Mouse (Mus musculus) forebrain, embryonic 15.5 days (tissue): ENCODE measurements around the gene Plxna4. TPM values are rescaled to one million over a fixed set of nuclear protein-coding genes. Genes with fewer than 3 reads are reported as not detected.
A peak's percentile ranks its signal among the peaks of the same experiment; 100 is the strongest.

Source experiments
- ATAC-seq: fragments of 200-750 bp; cut with Nextera tagmentation; replicated peaks from 2 replicates; pipeline ENCODE4 v1.8.0; 2017; ENCODE audit warnings: mild to moderate bottlenecking, moderate TSS enrichment, moderate library complexity
- H3K27ac ChIP-seq: fragments of 300-500 bp; sonication (generic); replicated peaks from 2 replicates; pipeline ENCODE4 v1.5.1; 2015; ENCODE audit warnings: mild to moderate bottlenecking, inconsistent platforms
- H3K27me3 ChIP-seq: fragments of 300-500 bp; sonication (generic); 2 replicates; pipeline ENCODE4 v1.6.1; 2015; ENCODE audit warnings: inconsistent platforms
- H3K36me3 ChIP-seq: fragments of 300-500 bp; sonication (generic); 2 replicates; pipeline ENCODE4 v1.6.1; 2015; ENCODE audit warnings: mild to moderate bottlenecking, inconsistent platforms
- H3K4me1 ChIP-seq: fragments of 300-500 bp; sonication (generic); 2 replicates; pipeline ENCODE4 v1.6.1; 2015; ENCODE audit warnings: inconsistent platforms
- H3K4me2 ChIP-seq: fragments of 300-500 bp; sonication (generic); replicated peaks from 2 replicates; pipeline ENCODE4 v1.6.1; 2015; ENCODE audit warnings: mild to moderate bottlenecking, inconsistent platforms
- H3K4me3 ChIP-seq: fragments of 300-500 bp; sonication (generic); 2 replicates; pipeline ENCODE4 v1.5.1; 2015; ENCODE audit warnings: mild to moderate bottlenecking, inconsistent platforms
- H3K9ac ChIP-seq: fragments of 300-500 bp; sonication (generic); replicated peaks from 2 replicates; pipeline ENCODE4 v1.6.1; 2015; ENCODE audit warnings: mild to moderate bottlenecking, inconsistent platforms
- H3K9me3 ChIP-seq: fragments of 300-500 bp; sonication (generic); 2 replicates; pipeline ENCODE4 v1.6.1; 2016; ENCODE audit warnings: inconsistent platforms
- WGBS: fragments of 180-500 bp; shearing (Covaris S2); methylation state at CpG from one replicate; pipeline ENCODE4 v1.1.7; 2015; ENCODE audit warnings: mixed read lengths; 5-methylcytosine and 5-hydroxymethylcytosine counted together
- polyA plus RNA-seq: library from polyadenylated mRNA; unstranded; fragments of >200 nt; fragmentation: Nextera tagmentation; extraction: Ambion mirVana; gene quantifications from 2 replicates; pipeline ENCODE4 v1.2.1, GENCODE M21; 2015

The Plxna4 gene
- polyA plus RNA-seq, 1 experiment from 2014 or later: 28.7 TPM

GRCm38 (mm10) chr6:32261339-32261738, 326.7 kb downstream of the Plxna4 start:
- H3K4me1 ChIP-seq: peaks cover 32% of the 10 kb centered on the region

DNA sequence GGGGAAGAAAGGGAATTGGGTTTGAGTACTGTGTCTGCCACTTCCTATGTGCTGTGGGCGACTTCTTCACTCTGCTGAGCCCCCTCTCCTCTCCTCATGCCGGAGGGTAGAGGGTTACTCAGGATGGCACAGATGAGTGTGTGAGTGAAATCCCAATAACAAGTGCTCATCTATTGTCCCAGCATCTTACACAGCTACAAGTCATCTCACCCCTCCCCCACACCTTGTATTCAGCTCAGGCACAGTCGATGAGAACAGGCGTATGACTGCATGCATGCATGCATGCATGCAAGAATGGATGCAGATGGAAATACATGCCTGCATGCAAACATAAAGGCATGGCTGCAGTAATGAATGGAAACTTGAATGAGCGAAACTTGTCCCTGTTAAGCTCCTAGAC, 327.7 kb downstream of the Plxna4 start:
- H3K4me2 ChIP-seq: no peak overlapping the region
- WGBS: 64% methylated on average over 5 of the region's 5 CpGs
- no peak overlapping the region for H3K9ac ChIP-seq
- H3K36me3 ChIP-seq: no peaks in the 10 kb centered on the region
- no peaks in the 10 kb centered on the region for H3K27me3 ChIP-seq
- no peak; the same call in 1 of the 2 replicates for ATAC-seq
- H3K9me3 ChIP-seq: no peaks in the 10 kb centered on the region
- H3K4me1 ChIP-seq: peaks cover 35% of the 10 kb centered on the region
- H3K4me3 ChIP-seq: no peak overlapping the region
- H3K27ac ChIP-seq: 0 out of 2 replicates have a peak overlapping the region, but pooled peaks have one; percentile 29

More at GRCm38 (mm10) chr6:32261339-32261738, 326.7 kb downstream of the Plxna4 start:
- Histone ChIP-seq H3K4me3 (no peak overlapping the region), H3K4me2 (no peak overlapping the region), H3K27ac (0 out of 2 replicates have a peak overlapping the region, but pooled peaks have one; percentile 27), H3K9me3 (no peaks in the 10 kb centered on the region), H3K36me3 (no peaks in the 10 kb centered on the region), H3K9ac (no peak overlapping the region), H3K27me3 (no peaks in the 10 kb centered on the region)
- 6% methylated on average over 3 of the region's 3 CpGs for WGBS
- ATAC-seq: peak; percentile 81

- WGBS: 14% methylated on average over 2 of the region's 2 CpGs
- Histone ChIP-seq H3K4me2 (no peak overlapping the region), H3K4me3 (no peak overlapping the region), H3K27me3 (no peaks in the 10 kb centered on the region), H3K36me3 (no peaks in the 10 kb centered on the region), H3K9ac (no peak overlapping the region), H3K4me1 (peaks cover 46% of the 10 kb centered on the region), H3K27ac (no peak overlapping the region; the same call in 1 of the 2 replicates), H3K9me3 (no peaks in the 10 kb centered on the region)
- no peak for ATAC-seq
Measured at GRCm38 (mm10) chr6:32255191-32255590, 332.8 kb downstream of the Plxna4 start.

- Histone ChIP-seq H3K4me3 (no peak overlapping the region), H3K27ac (peak overlapping the region; percentile 62), H3K9ac (no peak overlapping the region), H3K36me3 (no peaks in the 10 kb centered on the region), H3K27me3 (no peaks in the 10 kb centered on the region), H3K4me1 (peaks cover 34% of the 10 kb centered on the region), H3K9me3 (no peaks in the 10 kb centered on the region), H3K4me2 (no peak overlapping the region)
- 24% methylated on average over 7 of the region's 7 CpGs for WGBS
- peak; percentile 82 for ATAC-seq
Measured at GRCm38 (mm10) chr6:32252168-32252567, 335.8 kb downstream of the Plxna4 start.

GRCm38 (mm10) chr6:32251674-32252073, 336.3 kb downstream of the Plxna4 start:
- 58% methylated on average over 10 of the region's 10 CpGs for WGBS
- Histone ChIP-seq H3K27ac (peak overlapping the region; percentile 62), H3K4me1 (peaks cover 34% of the 10 kb centered on the region), H3K9me3 (no peaks in the 10 kb centered on the region), H3K9ac (no peak overlapping the region), H3K4me2 (no peak overlapping the region), H3K4me3 (no peak overlapping the region), H3K27me3 (no peaks in the 10 kb centered on the region), H3K36me3 (no peaks in the 10 kb centered on the region)
- ATAC-seq: no peak

DNA sequence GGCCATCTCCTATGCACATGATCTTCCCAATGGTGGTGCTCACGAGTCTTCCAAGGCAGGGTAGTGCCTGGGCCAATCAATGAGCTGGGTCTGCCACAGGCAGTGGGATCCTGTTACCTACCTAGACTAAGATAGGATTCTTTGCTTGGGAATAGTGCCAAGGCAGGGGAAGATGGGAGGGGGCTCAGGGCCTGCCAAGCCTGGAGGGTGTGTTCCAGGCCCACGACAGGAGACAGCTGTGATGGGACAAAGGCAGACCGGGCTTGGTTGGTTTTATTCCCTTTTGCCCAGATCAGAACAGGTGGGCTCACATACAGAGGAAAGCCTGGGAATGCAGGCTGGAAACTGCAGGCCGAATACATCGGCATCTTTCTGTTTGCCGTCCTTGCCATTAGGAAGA, 342.0 kb downstream of the Plxna4 start:
- H3K36me3 ChIP-seq: no peaks in the 10 kb centered on the region
- WGBS: 48% methylated on average over 6 of the region's 6 CpGs
- ATAC-seq: 0 out of 2 replicates have a peak, but pooled peaks have one; percentile 51

GRCm38 (mm10) chr6:32243040-32243439, 345.0 kb downstream of the Plxna4 start:
- no peaks in the 10 kb centered on the region for H3K27me3 ChIP-seq
- no peak overlapping the region for H3K9ac ChIP-seq
- no peak overlapping the region for H3K27ac ChIP-seq
- ATAC-seq: no peak
- no peak overlapping the region for H3K4me3 ChIP-seq
- WGBS: 13% methylated on average over 2 of the region's 2 CpGs
- no peak overlapping the region for H3K4me2 ChIP-seq
- H3K9me3 ChIP-seq: no peaks in the 10 kb centered on the region
- H3K36me3 ChIP-seq: no peaks in the 10 kb centered on the region
- 0 out of 2 replicates have a peak, but pooled peaks cover 2% of the 10 kb centered on the region for H3K4me1 ChIP-seq

More for the DNA sequence above, 342.0 kb downstream of the Plxna4 start:
- Histone ChIP-seq H3K4me2 (no peak overlapping the region), H3K4me3 (no peak overlapping the region), H3K4me1 (0 out of 2 replicates have a peak, but pooled peaks cover 2% of the 10 kb centered on the region), H3K27ac (no peak overlapping the region), H3K9ac (no peak overlapping the region), H3K9me3 (no peaks in the 10 kb centered on the region), H3K27me3 (no peaks in the 10 kb centered on the region)

- 93% methylated on average over 2 of the region's 2 CpGs for WGBS
- Histone ChIP-seq H3K4me3 (no peak overlapping the region), H3K4me1 (no peaks in the 10 kb centered on the region), H3K27me3 (no peaks in the 10 kb centered on the region), H3K9ac (no peak overlapping the region), H3K27ac (no peak overlapping the region), H3K36me3 (0 out of 2 replicates have a peak, but pooled peaks cover 8% of the 10 kb centered on the region), H3K9me3 (no peaks in the 10 kb centered on the region), H3K4me2 (no peak overlapping the region)
- ATAC-seq: no peak
Measured at GRCm38 (mm10) chr6:32231383-32231782, 356.6 kb downstream of the Plxna4 start.

DNA sequence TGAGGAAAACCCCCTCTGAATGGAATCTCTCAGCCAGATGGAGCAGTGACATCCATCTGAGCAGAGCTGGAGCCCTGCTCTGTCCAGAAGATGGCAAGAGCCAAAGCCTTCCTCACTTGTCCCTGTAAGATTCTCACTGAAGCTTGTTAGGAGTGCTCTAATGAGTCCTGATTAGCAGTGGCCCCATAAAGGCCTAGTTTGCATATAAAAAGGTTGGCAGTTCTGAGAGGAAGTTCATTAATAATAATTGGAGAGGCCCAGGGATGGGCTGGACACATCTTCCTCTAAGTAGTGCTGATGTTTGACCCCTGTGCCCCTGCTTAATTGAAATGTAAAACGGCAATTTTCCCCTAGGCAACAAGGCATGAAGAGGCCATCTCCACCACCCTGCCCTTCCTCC, 361.4 kb downstream of the Plxna4 start:
- 0 out of 2 replicates have a peak, but pooled peaks cover 2% of the 10 kb centered on the region for H3K36me3 ChIP-seq
- WGBS: 21% methylated on average over 1 of the region's 1 CpGs
- H3K9me3 ChIP-seq: no peaks in the 10 kb centered on the region
- no peak overlapping the region for H3K4me3 ChIP-seq
- no peaks in the 10 kb centered on the region for H3K4me1 ChIP-seq
- no peaks in the 10 kb centered on the region for H3K27me3 ChIP-seq
- no peak overlapping the region for H3K4me2 ChIP-seq
- no peak overlapping the region for H3K27ac ChIP-seq
- H3K9ac ChIP-seq: no peak overlapping the region
- ATAC-seq: no peak

DNA sequence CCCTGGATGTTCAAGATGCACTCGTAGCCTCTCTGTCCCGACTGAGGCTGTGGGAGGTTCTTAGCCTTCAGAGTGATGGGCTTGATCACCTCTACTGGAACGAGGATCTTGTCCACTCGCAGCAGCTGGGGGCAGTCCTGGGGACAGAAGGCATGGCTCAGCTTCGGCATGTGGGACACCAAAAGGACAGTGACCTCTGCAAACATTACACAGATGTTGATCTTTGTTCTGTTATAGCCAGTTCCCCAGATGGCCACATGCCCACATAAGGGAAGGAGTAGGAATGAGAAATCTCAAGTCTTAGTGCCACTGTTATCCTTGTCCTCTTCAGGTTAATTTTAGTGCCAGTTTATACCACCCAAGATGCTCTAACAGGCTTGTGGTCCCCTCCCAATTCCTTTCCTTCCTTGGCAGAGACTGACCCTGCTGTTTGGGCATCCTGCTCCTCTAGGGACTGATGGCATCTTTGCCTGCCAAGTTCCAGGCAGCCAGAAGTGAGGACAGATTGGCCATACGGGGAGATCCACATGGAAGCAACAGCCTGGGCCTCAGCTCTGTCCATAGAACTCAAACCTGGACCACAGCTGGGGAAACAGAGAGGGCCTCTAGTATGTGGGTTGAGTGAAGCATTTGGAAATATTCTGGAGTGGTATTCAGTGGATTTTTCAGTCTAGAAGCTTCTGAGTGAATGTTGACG, 363.8 kb downstream of the Plxna4 start:
- Histone ChIP-seq H3K27me3 (no peaks in the 10 kb centered on the region), H3K4me1 (no peaks in the 10 kb centered on the region), H3K9ac (no peak overlapping the region), H3K36me3 (no peaks in the 10 kb centered on the region), H3K27ac (no peak overlapping the region), H3K4me3 (no peak overlapping the region), H3K4me2 (no peak overlapping the region), H3K9me3 (no peaks in the 10 kb centered on the region)
- no peak for ATAC-seq
- 82% methylated on average over 7 of the region's 7 CpGs for WGBS

DNA sequence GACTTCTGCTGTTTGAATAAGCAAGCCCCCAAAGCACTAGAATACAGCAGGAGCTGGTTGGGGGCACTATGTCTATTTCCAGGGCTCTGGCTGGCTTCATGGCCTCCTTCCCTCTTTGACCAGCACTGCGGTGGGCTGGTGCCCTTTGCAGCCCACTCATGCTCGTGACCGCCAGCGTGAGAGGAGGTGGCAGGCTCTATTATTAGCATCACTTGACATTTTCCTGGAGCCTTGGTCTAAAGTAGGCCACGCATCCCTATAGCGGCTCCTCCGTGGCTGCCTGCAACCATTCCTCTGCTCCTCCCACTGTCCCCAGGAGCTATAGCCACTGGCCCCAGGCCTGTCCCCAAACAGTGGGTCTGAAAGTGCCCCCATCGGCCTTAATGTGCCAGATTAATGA, 367.2 kb downstream of the Plxna4 start:
- no peaks in the 10 kb centered on the region for H3K27me3 ChIP-seq
- no peak overlapping the region for H3K9ac ChIP-seq
- H3K4me1 ChIP-seq: no peaks in the 10 kb centered on the region
- H3K27ac ChIP-seq: no peak overlapping the region
- no peaks in the 10 kb centered on the region for H3K9me3 ChIP-seq
- ATAC-seq: no peak
- 86% methylated on average over 8 of the region's 8 CpGs for WGBS
- H3K4me2 ChIP-seq: no peak overlapping the region
- no peaks in the 10 kb centered on the region for H3K36me3 ChIP-seq
- no peak overlapping the region for H3K4me3 ChIP-seq

DNA sequence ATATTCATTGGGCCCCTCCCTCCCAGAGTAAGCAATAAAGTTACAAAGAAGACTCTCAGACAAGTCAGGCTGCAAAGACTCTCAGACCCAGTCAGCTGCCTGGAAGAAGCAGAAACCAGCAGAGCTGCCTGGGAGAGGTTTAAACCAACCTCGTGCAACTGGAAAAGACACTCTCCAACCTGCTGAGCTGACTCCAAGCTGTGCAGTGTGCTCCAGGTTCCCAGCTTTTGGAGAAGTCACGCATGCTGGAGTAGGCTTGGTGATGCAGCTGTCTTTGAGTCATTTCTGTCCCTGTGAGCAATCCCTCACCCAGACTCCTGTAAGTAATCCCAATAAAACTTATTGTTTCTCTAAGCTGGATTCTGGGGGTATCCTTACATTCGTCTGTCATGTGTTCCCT, 369.4 kb downstream of the Plxna4 start:
- Histone ChIP-seq H3K9me3 (no peaks in the 10 kb centered on the region), H3K27ac (no peak overlapping the region), H3K4me3 (no peak overlapping the region), H3K27me3 (no peaks in the 10 kb centered on the region), H3K9ac (no peak overlapping the region), H3K4me1 (no peaks in the 10 kb centered on the region), H3K36me3 (peaks cover 3% of the 10 kb centered on the region; the same call in 1 of the 2 replicates), H3K4me2 (no peak overlapping the region)
- WGBS: 80% methylated on average over 3 of the region's 3 CpGs
- ATAC-seq: no peak
